Mouse (Mus musculus): ENCODE results near the gene Tmc1. TPM values are rescaled to one million over a fixed set of nuclear protein-coding genes. Genes with fewer than 3 reads are reported as not detected.

Gene Tmc1
- total and polyA plus RNA-seq, 3 experiments: 0.11 to 0.27 TPM; not detected in 1

GRCm38 (mm10) chr19:20923336-20924211 lies 30.4 kb downstream of the Tmc1 start:
- Histone ChIP-seq H3K4me3 (replicated peaks in 1 of 3; ENCODE audit: low read depth in 2 of 3, low read length in 2 of 3, poor library complexity in 1 of 3) (no peak overlapping the region), H3K27me3 (replicated peaks) (no peaks in the 10 kb centered on the region), H3K36me3 (replicated peaks in 1 of 2; ENCODE audit: control insufficient read depth in 1 of 2, insufficient read depth in 1 of 2, low read length in 1 of 2) (no peaks in the 10 kb centered on the region), H3K9me3 (replicated peaks; ENCODE audit: low read length) (no peaks in the 10 kb centered on the region), H3K4me2 (ENCODE audit: insufficient read depth, low read depth, poor library complexity, severe bottlenecking) (no peak overlapping the region), H3K27ac (ENCODE audit: insufficient read depth, low read depth) (no peak overlapping the region), H3K9ac (ENCODE audit: insufficient read depth, low read depth) (no peak overlapping the region), H3K4me1 (ENCODE audit: control insufficient read depth in 1 of 2, insufficient read depth in 2 of 2) (no peaks in the 10 kb centered on the region), H3K79me2 (replicated peaks; ENCODE audit: control insufficient read depth, extremely low read depth, insufficient read depth, poor library complexity, severe bottlenecking) (no peaks in the 10 kb centered on the region)
- in situ Hi-C loops (cut with MboI; ENCODE audit: low pct_ligation_motif_present, low pct_unique_long_range_greater_than_20kb, low sequenced_read_pairs) (no loop called here), dilution Hi-C loops (cut with MboI; ENCODE audit: extremely low pct_ligation_motif_present, extremely low pct_unique_long_range_greater_than_20kb, low sequenced_read_pairs) (no loop called here)
- no peak for DNase-seq (ENCODE audit: extremely low read depth)
- TF ChIP-seq HCFC1 (IDR thresholded peaks at IDR 0.05; ENCODE audit: low read depth, low read length) (no peak), RAD21 (IDR thresholded peaks at IDR 0.05; ENCODE audit: low read depth, low read length) (no peak)

GRCm38 (mm10) chr19:20918241-20918640 lies 35.8 kb downstream of the Tmc1 start:
- Histone ChIP-seq H3K79me2 (replicated peaks; ENCODE audit: control insufficient read depth, extremely low read depth, insufficient read depth, poor library complexity, severe bottlenecking) (no peaks in the 10 kb centered on the region), H3K9ac (ENCODE audit: insufficient read depth, low read depth) (no peak overlapping the region), H3K4me3 (replicated peaks in 1 of 3; ENCODE audit: low read depth in 2 of 3, low read length in 2 of 3, poor library complexity in 1 of 3) (no peak overlapping the region), H3K9me3 (replicated peaks; ENCODE audit: low read length) (no peaks in the 10 kb centered on the region), H3K27ac (ENCODE audit: insufficient read depth, low read depth) (no peak overlapping the region), H3K4me2 (ENCODE audit: insufficient read depth, low read depth, poor library complexity, severe bottlenecking) (no peak overlapping the region), H3K4me1 (ENCODE audit: control insufficient read depth in 1 of 2, insufficient read depth in 2 of 2) (no peaks in the 10 kb centered on the region), H3K27me3 (replicated peaks) (no peaks in the 10 kb centered on the region), H3K36me3 (replicated peaks in 1 of 2; ENCODE audit: control insufficient read depth in 1 of 2, insufficient read depth in 1 of 2, low read length in 1 of 2) (no peaks in the 10 kb centered on the region)
- TF ChIP-seq CHD1 (IDR thresholded peaks at IDR 0.05; ENCODE audit: low read depth, low read length) (no peak), KAT2A (IDR thresholded peaks at IDR 0.05; ENCODE audit: insufficient replicate concordance, low read length) (no peak), MEF2A (IDR thresholded peaks at IDR 0.05; ENCODE audit: borderline replicate concordance, low read depth, low read length) (no peak), SIN3A (IDR thresholded peaks at IDR 0.05; ENCODE audit: low read length) (no peak)
- in situ Hi-C loops (cut with MboI; ENCODE audit: low pct_ligation_motif_present, low pct_unique_long_range_greater_than_20kb, low sequenced_read_pairs): no loop called here
- DNase-seq (ENCODE audit: extremely low read depth): no peak
- dilution Hi-C loops (cut with MboI; ENCODE audit: extremely low pct_ligation_motif_present, extremely low pct_unique_long_range_greater_than_20kb, low sequenced_read_pairs): no loop called here

DNA sequence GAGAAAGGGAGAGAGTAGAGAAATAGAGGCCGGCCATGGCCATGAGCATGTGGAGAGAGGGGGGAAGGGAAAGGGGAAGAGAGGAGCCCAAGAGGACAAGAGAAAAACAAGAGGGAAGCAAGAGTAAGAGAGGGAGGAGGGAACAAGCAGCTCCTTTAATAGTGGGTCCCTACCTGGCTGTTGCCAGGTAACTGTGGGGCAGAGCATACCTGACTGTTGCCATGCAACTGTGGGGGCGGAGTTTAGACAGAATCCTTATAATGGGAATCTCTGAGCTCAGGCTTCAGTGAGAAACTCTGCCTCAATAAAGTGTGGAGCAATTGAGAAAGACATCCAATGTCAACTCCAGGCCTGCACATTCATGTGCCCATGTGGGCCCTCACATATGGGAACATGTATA lies 38.9 kb downstream of the Tmc1 start:
- Histone ChIP-seq H3K4me3 (replicated peaks in 1 of 3; ENCODE audit: low read depth in 2 of 3, low read length in 2 of 3, poor library complexity in 1 of 3) (no peak overlapping the region), H3K4me2 (ENCODE audit: insufficient read depth, low read depth, poor library complexity, severe bottlenecking) (no peak overlapping the region), H3K4me1 (ENCODE audit: control insufficient read depth in 1 of 2, insufficient read depth in 2 of 2) (no peaks in the 10 kb centered on the region), H3K9ac (ENCODE audit: insufficient read depth, low read depth) (no peak overlapping the region), H3K79me2 (replicated peaks; ENCODE audit: control insufficient read depth, extremely low read depth, insufficient read depth, poor library complexity, severe bottlenecking) (no peaks in the 10 kb centered on the region), H3K27me3 (replicated peaks) (no peaks in the 10 kb centered on the region), H3K9me3 (replicated peaks; ENCODE audit: low read length) (no peaks in the 10 kb centered on the region), H3K27ac (ENCODE audit: insufficient read depth, low read depth) (no peak overlapping the region), H3K36me3 (replicated peaks in 1 of 2; ENCODE audit: control insufficient read depth in 1 of 2, insufficient read depth in 1 of 2, low read length in 1 of 2) (no peaks in the 10 kb centered on the region)
- dilution Hi-C loops (cut with MboI; ENCODE audit: extremely low pct_ligation_motif_present, extremely low pct_unique_long_range_greater_than_20kb, low sequenced_read_pairs): no loop called here
- TF ChIP-seq JUN (IDR thresholded peaks at IDR 0.05; ENCODE audit: insufficient read depth, low read depth, low read length) (no peak), RAD21 (IDR thresholded peaks at IDR 0.05; ENCODE audit: low read depth, low read length) (no peak), ZC3H11A (IDR thresholded peaks at IDR 0.05; ENCODE audit: low read depth, low read length) (no peak), TCF12 (IDR thresholded peaks at IDR 0.05; ENCODE audit: low read depth, low read length) (no peak), SIN3A (IDR thresholded peaks at IDR 0.05; ENCODE audit: low read length) (no peak), IRF4 (IDR thresholded peaks at IDR 0.05; ENCODE audit: low read depth, low read length) (no peak), ZNF384 (IDR thresholded peaks at IDR 0.05; ENCODE audit: low read depth, low read length) (no peak), CTCF (conservative IDR thresholded peaks at IDR 0.05 in 1 of 2, IDR thresholded peaks at IDR 0.05 in 1 of 2; ENCODE audit: low read depth in 2 of 2, low read length in 2 of 2) (no peak), POLR2AphosphoS2 (IDR thresholded peaks at IDR 0.05; ENCODE audit: low read depth, low read length) (no peak), MAZ (IDR thresholded peaks at IDR 0.05; ENCODE audit: low read depth, low read length) (no peak), ETS1 (conservative IDR thresholded peaks at IDR 0.05; ENCODE audit: low read depth, low read length) (no peak)
- in situ Hi-C loops (cut with MboI; ENCODE audit: low pct_ligation_motif_present, low pct_unique_long_range_greater_than_20kb, low sequenced_read_pairs): no loop called here
- no peak for DNase-seq (ENCODE audit: extremely low read depth)

Data from CH12.LX (cell line).